Comparison of ENCODE assay signal across 27 mouse cellular contexts in the genomic region with DNA sequence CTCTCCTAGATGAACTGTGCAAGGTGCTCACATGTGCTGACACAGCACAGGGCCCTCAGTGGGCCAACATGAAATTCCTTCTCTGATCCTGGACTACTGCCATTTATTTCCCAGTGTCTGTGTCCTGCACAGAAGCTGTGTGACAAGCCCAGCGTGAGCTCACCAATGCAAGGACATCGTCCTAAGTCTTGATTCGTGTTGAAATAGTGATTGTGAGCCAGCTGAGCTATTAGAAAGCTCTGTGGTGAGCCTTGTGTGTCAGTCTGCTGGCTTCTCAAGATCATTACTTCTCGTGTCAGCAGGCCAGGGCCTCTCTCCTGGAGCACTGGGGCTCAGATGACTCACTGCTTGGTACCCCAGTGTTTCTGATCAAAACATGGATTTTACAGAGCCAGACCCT. TPM values are rescaled to one million over a fixed set of nuclear protein-coding genes. Genes with fewer than 3 reads are reported as not detected.
DNase-seq lines count a peak whose midpoint lies in the region; ATAC-seq and TF ChIP-seq lines count a peak whose summit lies in the region.
"Had no signal": no experiment of that assay in that cellular context is flagged by ENCODE, and none has a peak within 500 bp of the region (broad histone marks: within the 10 kb centered on the region; RNA-seq: fewer than 3 reads in every experiment).

No protein-coding gene starts in this region.

- no peak overlapping the region for H3K4me2 ChIP-seq in heart, postnatal 0 days (ENCODE audit: low read depth, low read length)
- H3K4me2 ChIP-seq in midbrain, postnatal 0 days (ENCODE audit: low read depth, low read length, poor library complexity, severe bottlenecking) = no peak overlapping the region
- H3K4me2 ChIP-seq: heart, embryonic 11.5 days; limb, embryonic 12.5 days; liver, embryonic 15.5 days; lung, embryonic 14.5 days; midbrain, embryonic 15.5 days; neural tube, embryonic 13.5 days; stomach, embryonic 15.5 days had no signal

- H3K9me3 ChIP-seq in heart, postnatal 0 days (replicated peaks; ENCODE audit: control insufficient read depth, low read length) = no peaks in the 10 kb centered on the region
- H3K9me3 ChIP-seq in midbrain, postnatal 0 days (ENCODE audit: low read length) = no peaks in the 10 kb centered on the region
- H3K9me3 ChIP-seq: limb, embryonic 12.5 days; liver, embryonic 15.5 days; midbrain, embryonic 15.5 days; neural tube, embryonic 13.5 days; stomach, embryonic 15.5 days had no signal

- H3K27me3 ChIP-seq in heart, postnatal 0 days (ENCODE audit: control insufficient read depth, insufficient read depth, low read length) = no peaks in the 10 kb centered on the region
- H3K27me3 ChIP-seq in heart, adult 2 months (ENCODE audit: control insufficient read depth, insufficient read depth, low read length) = no peaks in the 10 kb centered on the region
- no peaks in the 10 kb centered on the region for H3K27me3 ChIP-seq in thymus, adult 2 months (ENCODE audit: control insufficient read depth, insufficient read depth, low read length)
- no peaks in the 10 kb centered on the region for H3K27me3 ChIP-seq in midbrain, postnatal 0 days (ENCODE audit: insufficient read depth, low read length)
- H3K27me3 ChIP-seq: limb, embryonic 12.5 days; liver, embryonic 15.5 days; midbrain, embryonic 15.5 days; neural tube, embryonic 13.5 days; Patski; stomach, embryonic 15.5 days had no signal

- ATAC-seq in heart, postnatal 0 days (ENCODE audit: insufficient read depth, low read depth) = peak; percentile 37; the same call in 1 of the 2 replicates
- no peak for ATAC-seq in midbrain, postnatal 0 days (ENCODE audit: low FRiP score)
- ATAC-seq: forebrain, embryonic 14.5 days; inflammation-experienced regulatory T-cells, adult 6 months; midbrain, embryonic 15.5 days; Patski had no signal

- intact Hi-C loops in heart, adult 2 months (cut with DNase I) = no loop called here

- H3K4me1 ChIP-seq in heart, postnatal 0 days (ENCODE audit: control insufficient read depth, insufficient read depth) = peaks cover 20% of the 10 kb centered on the region
- peaks cover 1% of the 10 kb centered on the region; the same call in 1 of the 2 replicates for H3K4me1 ChIP-seq in heart, adult 2 months (ENCODE audit: control insufficient read depth, insufficient read depth, low read length)
- H3K4me1 ChIP-seq in thymus, adult 2 months (replicated peaks; ENCODE audit: control insufficient read depth, insufficient read depth, low read length) = peaks cover 30% of the 10 kb centered on the region
- peaks cover 4% of the 10 kb centered on the region; the same call in 1 of the 2 replicates for H3K4me1 ChIP-seq in midbrain, postnatal 0 days (ENCODE audit: insufficient read depth, low read length)
- H3K4me1 ChIP-seq: limb, embryonic 12.5 days; liver, embryonic 15.5 days; midbrain, embryonic 15.5 days; stomach, embryonic 15.5 days had no signal

- peak; percentile 35 to 82 for DNase-seq in adrenal gland, adult (ENCODE audit: inconsistent age in 2 of 2, low spot score in 1 of 2)
- DNase-seq in adrenal gland, postnatal 4 days (ENCODE audit: low spot score in 2 of 2) = no peak
- DNase-seq in heart, postnatal 0 days (ENCODE audit: low spot score) = no peak
- no peak for DNase-seq in heart, adult 2 months
- no peak for DNase-seq in thymus, adult 2 months
- no peak for DNase-seq in thymus, postnatal 4 days
- no peak for DNase-seq in midbrain, postnatal 0 days (ENCODE audit: low spot score)
- DNase-seq in embryo, embryonic 10.5 days (ENCODE audit: low spot score) = no peak
- DNase-seq: cerebellum, adult 8-10 months; cerebellum, postnatal 25 days; gastrocnemius, postnatal 14 days; heart, postnatal 14 days; kidney, adult 11 months; kidney, postnatal 14 days; lung, embryonic 14.5 days; lung, postnatal 14 days had no signal

- no peak for TF ChIP-seq EP300 in heart, postnatal 0 days (IDR thresholded peaks at IDR 0.05; ENCODE audit: low read depth)
- TF ChIP-seq EP300 in heart, adult 2 months (IDR thresholded peaks at IDR 0.05; ENCODE audit: insufficient read depth, low read depth, low read length) = no peak

- peaks cover 65% of the 10 kb centered on the region for H3K36me3 ChIP-seq in heart, postnatal 0 days (replicated peaks; ENCODE audit: control insufficient read depth, insufficient read depth, low read length)
- peaks cover 2% of the 10 kb centered on the region for H3K36me3 ChIP-seq in heart, adult 2 months (ENCODE audit: control insufficient read depth, insufficient read depth, low read length)
- peaks cover 63% of the 10 kb centered on the region for H3K36me3 ChIP-seq in thymus, adult 2 months (ENCODE audit: control insufficient read depth, insufficient read depth, low read length)
- peaks cover 45% of the 10 kb centered on the region for H3K36me3 ChIP-seq in midbrain, postnatal 0 days (ENCODE audit: insufficient read depth, low read length)

- TF ChIP-seq CTCF in heart, postnatal 0 days (IDR thresholded peaks at IDR 0.05; ENCODE audit: low read depth) = no peak
- no peak for TF ChIP-seq CTCF in heart, adult 2 months (IDR thresholded peaks at IDR 0.05)
- TF ChIP-seq CTCF in thymus, adult 2 months (IDR thresholded peaks at IDR 0.05; ENCODE audit: borderline replicate concordance, control insufficient read depth, extremely low read depth, insufficient read depth, low read length, poor library complexity) = no peak
- no peak for TF ChIP-seq CTCF in midbrain, postnatal 0 days (IDR thresholded peaks at IDR 0.05)

- no peaks in the 10 kb centered on the region for H3K79me2 ChIP-seq in heart, adult 2 months (replicated peaks; ENCODE audit: control insufficient read depth, insufficient read depth, low read length)

- no peak for TF ChIP-seq POLR2A in heart, adult 2 months (IDR thresholded peaks at IDR 0.05; ENCODE audit: insufficient read depth, low read depth, low read length)
- TF ChIP-seq POLR2A in thymus, adult 2 months (IDR thresholded peaks at IDR 0.05; ENCODE audit: control insufficient read depth, extremely low read depth, insufficient read depth, low read length, poor library complexity) = no peak

- peak overlapping the region; percentile 30 for H3K27ac ChIP-seq in heart, postnatal 0 days (ENCODE audit: low read depth)
- H3K27ac ChIP-seq in heart, adult 2 months = no peak overlapping the region
- peak overlapping the region; percentile 64 for H3K27ac ChIP-seq in thymus, adult 2 months (ENCODE audit: control insufficient read depth, insufficient read depth, low read length)
- no peak overlapping the region for H3K27ac ChIP-seq in midbrain, postnatal 0 days (ENCODE audit: low read depth, low read length)
- H3K27ac ChIP-seq: left cerebral cortex, adult 2 months; limb, embryonic 12.5 days; liver, embryonic 15.5 days; midbrain, embryonic 15.5 days; neural tube, embryonic 13.5 days; stomach, embryonic 15.5 days had no signal

- 41% methylated on average over 4 of the region's 4 CpGs for WGBS in heart, postnatal 0 days
- 48% methylated on average over 4 of the region's 4 CpGs for WGBS in heart, adult 2 months
- WGBS in thymus, adult 2 months = 77% methylated on average over 4 of the region's 4 CpGs
- 81% methylated on average over 4 of the region's 4 CpGs for WGBS in midbrain, postnatal 0 days

- no peak overlapping the region for H3K4me3 ChIP-seq in heart, postnatal 0 days (ENCODE audit: low read depth, low read length)
- H3K4me3 ChIP-seq in heart, adult 2 months = no peak overlapping the region
- no peak overlapping the region for H3K4me3 ChIP-seq in thymus, adult 2 months (ENCODE audit: control insufficient read depth, insufficient read depth, low read length)
- no peak overlapping the region for H3K4me3 ChIP-seq in midbrain, postnatal 0 days (ENCODE audit: low read depth, low read length)
- H3K4me3 ChIP-seq: left cerebral cortex, adult 2 months; limb, embryonic 12.5 days; liver, embryonic 15.5 days; midbrain, embryonic 15.5 days; myocyte; neural tube, embryonic 13.5 days; stomach, embryonic 15.5 days had no signal

- no peak overlapping the region for H3K9ac ChIP-seq in heart, postnatal 0 days (replicated peaks; ENCODE audit: low read depth, low read length)
- no peak overlapping the region for H3K9ac ChIP-seq in heart, adult 2 months (ENCODE audit: low read depth, low read length)
- H3K9ac ChIP-seq in midbrain, postnatal 0 days (replicated peaks; ENCODE audit: low read length, poor library complexity, severe bottlenecking) = no peak overlapping the region
- H3K9ac ChIP-seq: limb, embryonic 12.5 days; liver, embryonic 15.5 days; lung, embryonic 14.5 days; midbrain, embryonic 15.5 days; neural tube, embryonic 13.5 days; stomach, embryonic 15.5 days had no signal

RNA-seq across cellular contexts. Expression of a gene that starts 18.4 kb away (rescaled TPM):
- 100 to 1,000 TPM; 230 to 243 TPM for total RNA-seq in adrenal gland, postnatal 4 days (2021)
- total RNA-seq in heart, postnatal 0 days (2014; rRNA removed; ENCODE audit: low replicate concordance) = 44.2 and 55.2 TPM in 2 replicates
- polyA plus RNA-seq in heart, postnatal 0 days (2015; fragmentation: Nextera tagmentation; extraction: Ambion mirVana) = 9.3 and 9.4 TPM in 2 replicates
- total RNA-seq in heart, adult 2 months (2021) = 10 to 100 TPM; 32.7 to 38.3 TPM
- polyA plus RNA-seq in heart, adult 2 months (2012; rRNA removed) = 41.5 and 51.9 TPM in 2 replicates
- polyA plus RNA-seq in thymus, adult 2 months (2012; rRNA removed) = 96.8 and 97.5 TPM in 2 replicates
- total RNA-seq in midbrain, postnatal 0 days (2014; rRNA removed) = 645 and 733 TPM in 2 replicates
- polyA plus RNA-seq in midbrain, postnatal 0 days (2015; fragmentation: Nextera tagmentation; extraction: Ambion mirVana) = 241 and 242 TPM in 2 replicates

Comparison
In these comparisons a context has a peak if more than half of its experiments do, and no peak if none do; other contexts are left out.
1. DNase-seq: peak in adrenal gland, adult (2 of 2); none in adrenal gland, postnatal 4 days (0 of 2), heart, postnatal 0 days (single experiment), heart, adult 2 months (0 of 2), thymus, adult 2 months (single experiment), thymus, postnatal 4 days (single experiment), midbrain, postnatal 0 days (single experiment) and embryo, embryonic 10.5 days (single experiment).
2. H3K27ac ChIP-seq: peak in heart, postnatal 0 days (single experiment) and thymus, adult 2 months (single experiment); none in heart, adult 2 months (single experiment) and midbrain, postnatal 0 days (single experiment).